Mouse (Mus musculus): ENCODE results near the gene E030030I06Rik. TPM values are rescaled to one million over a fixed set of nuclear protein-coding genes. Genes with fewer than 3 reads are reported as not detected.
"Not testable (repeated sequence)": the region's sequence is repeated elsewhere in the genome, so short reads cannot be mapped to it uniquely, and the experiment has no call there.

The E030030I06Rik gene
- polyA plus RNA-seq, 1 experiment from 2014 or later: 17.0 TPM

- peak; percentile 90 for ATAC-seq (ENCODE audit: insufficient number of reproducible peaks, low FRiP score, low TSS enrichment, low read depth)
- Histone ChIP-seq H3K4me1 (ENCODE audit: control insufficient read depth, insufficient read depth, low read length) (peaks cover 5% of the 10 kb centered on the region; the same call in 1 of the 2 replicates), H3K9ac (ENCODE audit: low read length) (peak overlapping the region; percentile 74), H3K27ac (replicated peaks; ENCODE audit: low read depth, low read length) (0 out of 2 replicates have a peak overlapping the region, but pooled peaks have one; percentile 14), H3K9me3 (ENCODE audit: control insufficient read depth, low read length) (no peaks in the 10 kb centered on the region), H3K27me3 (ENCODE audit: control insufficient read depth, insufficient read depth, low read length) (peaks cover 19% of the 10 kb centered on the region), H3K36me3 (ENCODE audit: control insufficient read depth, insufficient read depth, low read length) (no peaks in the 10 kb centered on the region), H3K4me3 (ENCODE audit: low read depth, low read length) (peak overlapping the region; percentile 71), H3K4me2 (ENCODE audit: low read depth, severe bottlenecking) (peak overlapping the region; percentile 93)
- DNase-seq (ENCODE audit: low spot score): peak; percentile 86
- under 1% methylated on average over 46 of the region's 50 CpGs for WGBS
These were observed 513 bp downstream of the E030030I06Rik start for GRCm38 (mm10) chr10:22148441-22149072.

- Histone ChIP-seq H3K9ac (ENCODE audit: low read length) (no peak overlapping the region), H3K4me2 (ENCODE audit: low read depth, severe bottlenecking) (no peak overlapping the region), H3K36me3 (ENCODE audit: control insufficient read depth, insufficient read depth, low read length) (no peaks in the 10 kb centered on the region), H3K27me3 (ENCODE audit: control insufficient read depth, insufficient read depth, low read length) (no peaks in the 10 kb centered on the region), H3K4me1 (ENCODE audit: control insufficient read depth, insufficient read depth, low read length) (no peaks in the 10 kb centered on the region), H3K4me3 (ENCODE audit: low read depth, low read length) (no peak overlapping the region), H3K27ac (replicated peaks; ENCODE audit: low read depth, low read length) (no peak overlapping the region), H3K9me3 (ENCODE audit: control insufficient read depth, low read length) (no peaks in the 10 kb centered on the region)
- DNase-seq (ENCODE audit: low spot score) (no peak), ATAC-seq (ENCODE audit: insufficient number of reproducible peaks, low FRiP score, low TSS enrichment, low read depth) (no peak)
- 80% methylated on average over 5 of the region's 5 CpGs for WGBS
These were observed 6.1 kb downstream of the E030030I06Rik start for GRCm38 (mm10) chr10:22142926-22143325.

DNA sequence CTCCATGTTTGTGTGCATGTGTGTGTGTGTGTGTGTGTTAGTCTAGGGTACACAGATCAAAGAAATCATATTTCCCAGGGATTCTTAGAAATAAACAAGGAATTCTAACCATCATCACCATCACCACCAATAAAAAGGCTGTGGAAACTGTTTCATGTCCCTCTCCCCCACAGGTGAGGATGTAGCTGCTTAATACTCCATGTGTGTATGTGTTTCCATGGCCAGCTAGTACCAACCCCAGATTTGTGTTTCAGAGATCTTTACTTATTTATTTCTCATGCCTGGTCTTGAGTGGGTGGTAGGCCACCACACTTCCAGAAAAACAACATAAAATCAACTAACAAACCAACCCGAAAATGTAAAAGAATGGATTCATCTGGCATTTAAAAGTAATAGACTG is 6.9 kb downstream of the E030030I06Rik start:
- not testable (repeated sequence) for H3K27ac ChIP-seq (replicated peaks; ENCODE audit: low read depth, low read length)

GRCm38 (mm10) chr10:22140665-22141280 is 8.3 kb downstream of the E030030I06Rik start:
- no peaks in the 10 kb centered on the region for H3K36me3 ChIP-seq (ENCODE audit: control insufficient read depth, insufficient read depth, low read length)
- H3K9me3 ChIP-seq (ENCODE audit: control insufficient read depth, low read length): no peaks in the 10 kb centered on the region
- peak; percentile 88 for DNase-seq (ENCODE audit: low spot score)
- ATAC-seq (ENCODE audit: insufficient number of reproducible peaks, low FRiP score, low TSS enrichment, low read depth): peak; percentile 48; the same call in 1 of the 2 replicates
- H3K27ac ChIP-seq (replicated peaks; ENCODE audit: low read depth, low read length): no peak overlapping the region
- H3K9ac ChIP-seq (ENCODE audit: low read length): peak overlapping the region; percentile 54
- peak overlapping the region; percentile 58 for H3K4me2 ChIP-seq (ENCODE audit: low read depth, severe bottlenecking)
- peak overlapping the region; percentile 22 for H3K4me3 ChIP-seq (ENCODE audit: low read depth, low read length)
- H3K4me1 ChIP-seq (ENCODE audit: control insufficient read depth, insufficient read depth, low read length): no peaks in the 10 kb centered on the region
- WGBS: under 1% methylated on average over 19 of the region's 19 CpGs
- no peaks in the 10 kb centered on the region for H3K27me3 ChIP-seq (ENCODE audit: control insufficient read depth, insufficient read depth, low read length)

More for the DNA sequence above, 6.9 kb downstream of the E030030I06Rik start:
- not testable (repeated sequence) for H3K4me3 ChIP-seq (ENCODE audit: low read depth, low read length); H3K9me3 ChIP-seq (ENCODE audit: control insufficient read depth, low read length); H3K9ac ChIP-seq (ENCODE audit: low read length); H3K4me2 ChIP-seq (ENCODE audit: low read depth, severe bottlenecking); H3K4me1 ChIP-seq (ENCODE audit: control insufficient read depth, insufficient read depth, low read length); ATAC-seq (ENCODE audit: insufficient number of reproducible peaks, low FRiP score, low TSS enrichment, low read depth); H3K36me3 ChIP-seq (ENCODE audit: control insufficient read depth, insufficient read depth, low read length); H3K27me3 ChIP-seq (ENCODE audit: control insufficient read depth, insufficient read depth, low read length)
- DNase-seq (ENCODE audit: low spot score): peak; percentile 82
- WGBS: 90% methylated on average over 1 of the region's 1 CpGs

DNA sequence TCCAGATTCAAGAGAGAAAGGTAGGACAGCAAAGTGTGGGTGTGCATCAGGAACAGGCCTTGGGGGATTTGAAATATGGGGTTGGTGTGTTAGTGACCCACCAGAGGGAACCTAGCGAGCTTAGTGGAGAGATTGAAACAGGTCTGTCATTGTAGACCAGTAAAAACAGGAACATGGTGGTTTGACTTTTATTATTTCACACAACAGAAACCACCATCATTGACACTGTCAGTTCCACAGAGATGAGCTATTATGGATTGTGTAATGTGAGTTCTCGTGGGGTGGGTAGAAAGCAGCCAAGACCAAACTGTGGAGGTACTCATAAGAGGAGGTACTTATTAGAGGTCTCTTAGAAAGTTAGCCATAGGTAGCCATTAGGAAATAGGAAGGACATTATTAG is 74.5 kb downstream of the E030030I06Rik start:
- WGBS: 84% methylated on average over 2 of the region's 2 CpGs
- no peak for ATAC-seq (ENCODE audit: insufficient number of reproducible peaks, low FRiP score, low TSS enrichment, low read depth)
- H3K27ac ChIP-seq (replicated peaks; ENCODE audit: low read depth, low read length): no peak overlapping the region

GRCm38 (mm10) chr10:22072739-22073138 is 76.3 kb downstream of the E030030I06Rik start:
- no peak overlapping the region for H3K4me2 ChIP-seq (ENCODE audit: low read depth, severe bottlenecking)
- H3K9ac ChIP-seq (ENCODE audit: low read length): no peak overlapping the region
- no peaks in the 10 kb centered on the region for H3K36me3 ChIP-seq (ENCODE audit: control insufficient read depth, insufficient read depth, low read length)
- no peaks in the 10 kb centered on the region for H3K4me1 ChIP-seq (ENCODE audit: control insufficient read depth, insufficient read depth, low read length)
- H3K9me3 ChIP-seq (ENCODE audit: control insufficient read depth, low read length): no peaks in the 10 kb centered on the region
- no peaks in the 10 kb centered on the region for H3K27me3 ChIP-seq (ENCODE audit: control insufficient read depth, insufficient read depth, low read length)
- no peak overlapping the region for H3K27ac ChIP-seq (replicated peaks; ENCODE audit: low read depth, low read length)
- 60% methylated on average over 2 of the region's 2 CpGs for WGBS
- no peak overlapping the region for H3K4me3 ChIP-seq (ENCODE audit: low read depth, low read length)
- DNase-seq (ENCODE audit: low spot score): no peak
- no peak for ATAC-seq (ENCODE audit: insufficient number of reproducible peaks, low FRiP score, low TSS enrichment, low read depth)

More for the DNA sequence above, 74.5 kb downstream of the E030030I06Rik start:
- H3K4me2 ChIP-seq (ENCODE audit: low read depth, severe bottlenecking): no peak overlapping the region
- H3K36me3 ChIP-seq (ENCODE audit: control insufficient read depth, insufficient read depth, low read length): no peaks in the 10 kb centered on the region
- no peaks in the 10 kb centered on the region for H3K27me3 ChIP-seq (ENCODE audit: control insufficient read depth, insufficient read depth, low read length)
- DNase-seq (ENCODE audit: low spot score): no peak
- no peaks in the 10 kb centered on the region for H3K4me1 ChIP-seq (ENCODE audit: control insufficient read depth, insufficient read depth, low read length)
- no peak overlapping the region for H3K4me3 ChIP-seq (ENCODE audit: low read depth, low read length)
- H3K9me3 ChIP-seq (ENCODE audit: control insufficient read depth, low read length): no peaks in the 10 kb centered on the region
- no peak overlapping the region for H3K9ac ChIP-seq (ENCODE audit: low read length)

- ATAC-seq (ENCODE audit: insufficient number of reproducible peaks, low FRiP score, low TSS enrichment, low read depth) (no peak), DNase-seq (ENCODE audit: low spot score) (no peak)
- WGBS: 72% methylated on average over 4 of the region's 4 CpGs
- H3K9ac ChIP-seq (ENCODE audit: low read length): no peak overlapping the region
- H3K4me2 ChIP-seq (ENCODE audit: low read depth, severe bottlenecking): no peak overlapping the region
- H3K27ac ChIP-seq (replicated peaks; ENCODE audit: low read depth, low read length): no peak overlapping the region
- no peaks in the 10 kb centered on the region for H3K4me1 ChIP-seq (ENCODE audit: control insufficient read depth, insufficient read depth, low read length)
- no peak overlapping the region for H3K4me3 ChIP-seq (ENCODE audit: low read depth, low read length)
- H3K27me3 ChIP-seq (ENCODE audit: control insufficient read depth, insufficient read depth, low read length): no peaks in the 10 kb centered on the region
- H3K36me3 ChIP-seq (ENCODE audit: control insufficient read depth, insufficient read depth, low read length): no peaks in the 10 kb centered on the region
- H3K9me3 ChIP-seq (ENCODE audit: control insufficient read depth, low read length): no peaks in the 10 kb centered on the region
These were observed 78.5 kb downstream of the E030030I06Rik start for GRCm38 (mm10) chr10:22070576-22070975.

- no peak overlapping the region for H3K27ac ChIP-seq (replicated peaks; ENCODE audit: low read depth, low read length)
- no peaks in the 10 kb centered on the region for H3K36me3 ChIP-seq (ENCODE audit: control insufficient read depth, insufficient read depth, low read length)
- DNase-seq (ENCODE audit: low spot score) (no peak), ATAC-seq (ENCODE audit: insufficient number of reproducible peaks, low FRiP score, low TSS enrichment, low read depth) (no peak)
- WGBS: 88% methylated on average over 2 of the region's 2 CpGs
- H3K4me1 ChIP-seq (ENCODE audit: control insufficient read depth, insufficient read depth, low read length): no peaks in the 10 kb centered on the region
- H3K4me2 ChIP-seq (ENCODE audit: low read depth, severe bottlenecking): no peak overlapping the region
- no peak overlapping the region for H3K4me3 ChIP-seq (ENCODE audit: low read depth, low read length)
- no peaks in the 10 kb centered on the region for H3K27me3 ChIP-seq (ENCODE audit: control insufficient read depth, insufficient read depth, low read length)
- H3K9ac ChIP-seq (ENCODE audit: low read length): no peak overlapping the region
- no peaks in the 10 kb centered on the region for H3K9me3 ChIP-seq (ENCODE audit: control insufficient read depth, low read length)
These were observed 78.9 kb downstream of the E030030I06Rik start for GRCm38 (mm10) chr10:22070168-22070567.
